Mouse (Mus musculus): ENCODE data around the gene Svip.

Gene Svip

DNA sequence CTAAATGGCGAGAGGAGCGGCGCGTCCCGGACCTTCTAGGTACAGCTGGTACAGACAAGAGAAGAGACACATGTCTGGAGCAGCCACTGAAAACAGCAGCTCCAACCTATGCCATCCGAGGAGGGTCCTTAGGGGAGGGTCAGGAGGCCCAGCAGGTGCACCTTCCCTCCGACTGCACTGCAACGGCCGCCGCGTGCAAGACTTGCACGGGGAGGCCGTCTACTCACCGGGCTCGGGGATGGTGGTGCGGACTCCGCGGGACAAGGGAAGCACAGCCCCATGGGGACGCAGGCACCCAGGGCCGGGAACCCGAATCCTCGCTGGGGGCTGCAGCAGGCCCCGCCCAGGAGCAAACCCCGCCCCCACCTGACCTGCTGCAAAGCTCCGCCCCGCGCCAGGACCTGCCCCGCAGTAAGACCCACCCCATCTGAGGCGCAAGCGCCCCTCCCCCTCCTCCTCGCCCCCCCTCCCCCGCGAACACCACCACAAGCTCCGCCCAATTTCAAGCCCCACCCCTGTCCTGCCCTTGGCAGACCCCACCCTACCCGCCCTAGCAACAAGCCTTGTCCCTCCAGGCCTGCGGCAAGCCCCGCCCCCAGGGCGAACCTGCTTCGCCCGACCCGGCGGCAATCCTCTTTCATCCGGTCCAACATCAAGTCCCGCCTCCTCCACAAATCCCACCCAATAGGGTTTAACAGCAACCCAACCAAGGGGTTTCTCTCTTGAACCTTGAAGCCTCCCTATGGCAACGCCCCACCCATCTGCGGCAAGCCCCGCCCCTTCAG lies at the start of gene Svip:
Svip (minus strand) TSS at position 508 of the 785 bp plus-strand sequence.
- DNase-seq, result peak; percentile 99

DNA sequence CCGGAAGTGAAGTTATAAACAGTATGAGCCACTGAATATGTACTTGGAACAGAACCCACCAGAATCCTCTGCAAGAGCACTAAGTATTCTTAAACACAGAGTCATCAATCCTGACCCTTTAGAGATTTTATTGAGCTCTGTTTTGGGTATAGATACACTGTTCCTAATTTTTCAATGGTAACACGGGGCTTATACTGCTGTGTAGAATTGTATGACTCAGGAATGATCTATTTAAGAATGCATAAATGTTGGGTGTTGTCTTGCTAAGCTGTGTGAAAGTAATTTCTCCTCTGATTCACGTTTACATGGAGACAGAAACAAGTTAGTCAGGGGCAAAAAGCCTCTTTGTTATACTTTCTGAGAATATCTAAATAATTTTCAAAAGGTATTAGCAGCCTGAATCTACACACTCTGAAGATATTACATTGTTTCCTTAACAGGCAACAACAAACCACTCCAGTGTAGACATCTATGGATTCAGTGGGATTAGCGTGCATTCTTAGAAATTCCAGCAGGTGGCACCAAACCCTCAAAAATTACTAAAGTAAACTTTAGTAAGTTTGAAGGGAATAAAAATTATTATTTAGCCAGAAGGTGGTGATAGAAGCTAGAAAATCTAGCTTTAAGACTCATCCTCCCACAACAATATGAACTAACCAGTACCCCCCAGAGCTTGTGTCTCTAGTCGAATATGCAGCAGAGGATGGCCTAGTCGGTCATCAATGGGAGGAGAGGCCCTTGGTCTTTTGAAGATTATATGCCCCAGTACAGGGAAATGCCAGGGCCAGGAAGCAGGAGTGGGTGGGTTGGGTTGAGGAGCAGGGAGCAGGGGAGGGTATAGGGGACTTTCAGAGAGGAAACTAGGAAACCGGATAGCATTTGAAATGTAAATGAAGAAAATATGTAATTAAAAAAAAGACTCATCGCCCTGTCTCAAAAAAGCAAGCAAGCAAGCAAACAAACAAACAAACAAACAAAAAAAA lies 32.1 kb upstream of the Svip start:
- peak; percentile 9 for DNase-seq

- no peak for DNase-seq
These were observed 18.3 kb upstream of the Svip start for GRCm38 (mm10) chr7:52024050-52024626.

- DNase-seq, result no peak
These were observed 16.2 kb upstream of the Svip start for GRCm38 (mm10) chr7:52022039-52022438.

DNA sequence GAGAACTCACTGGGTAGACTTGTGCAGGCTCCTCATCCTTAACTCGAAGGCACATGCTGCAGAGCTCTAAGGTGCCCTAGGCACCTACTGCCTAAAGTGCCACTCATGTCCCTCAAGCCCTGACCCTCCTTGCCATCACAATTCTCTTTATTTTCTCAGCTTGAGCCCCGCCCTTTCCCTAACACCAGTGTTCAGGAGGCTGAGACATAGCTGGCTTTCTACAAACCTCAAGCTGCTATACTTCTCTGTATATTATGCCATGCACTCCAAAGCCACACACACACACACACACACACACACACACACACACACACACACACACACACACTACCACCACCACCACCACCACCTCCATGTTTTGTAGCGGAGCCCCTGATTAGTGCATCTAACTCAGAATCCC lies 9.8 kb upstream of the Svip start, which contains the start of gene 1700015G11Rik:
1700015G11Rik (minus strand) TSS at position 101 of the 400 bp plus-strand sequence.
- no peak for DNase-seq

DNA sequence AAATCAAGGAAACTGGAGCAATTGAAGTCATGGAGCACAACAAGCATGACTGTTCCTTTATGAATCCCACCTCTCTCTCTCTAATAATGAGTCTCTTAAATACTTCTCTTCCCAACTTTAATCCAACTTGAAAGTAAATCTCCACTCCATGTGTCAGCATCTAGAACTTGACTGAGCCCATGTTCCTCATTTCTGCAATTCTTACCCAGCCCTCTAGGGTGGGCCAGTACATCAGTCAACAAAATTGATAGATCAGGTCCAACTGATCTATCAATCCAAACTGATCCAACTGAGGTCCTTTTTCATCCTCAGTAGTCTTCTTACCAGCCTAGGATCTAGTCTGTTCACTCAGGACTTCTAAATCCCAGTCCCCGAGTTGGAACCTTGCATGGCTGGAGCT lies 9.4 kb upstream of the Svip start:
- DNase-seq, result no peak

GRCm38 (mm10) chr7:52013457-52013856 lies 7.6 kb upstream of the Svip start:
- no peak for DNase-seq

- no peak for DNase-seq
These were observed 1.3 kb upstream of the Svip start for GRCm38 (mm10) chr7:52007138-52007537.

GRCm38 (mm10) chr7:52006296-52006630 lies 445 bp upstream of the Svip start:
- DNase-seq, result no peak

- peak; percentile 73 for DNase-seq
These were observed 14.8 kb downstream of the Svip start for GRCm38 (mm10) chr7:51991020-51991419.

GRCm38 (mm10) chr7:51986909-51987308 lies 18.9 kb downstream of the Svip start:
- DNase-seq, result peak; percentile 32

- DNase-seq, result no peak
These were observed 20.1 kb downstream of the Svip start for GRCm38 (mm10) chr7:51985763-51986162.

GRCm38 (mm10) chr7:51982303-51982702 lies 23.5 kb downstream of the Svip start:
- peak; percentile 38 for DNase-seq

GRCm38 (mm10) chr7:51979271-51979670 lies 26.5 kb downstream of the Svip start:
- peak; percentile 44 for DNase-seq

DNA sequence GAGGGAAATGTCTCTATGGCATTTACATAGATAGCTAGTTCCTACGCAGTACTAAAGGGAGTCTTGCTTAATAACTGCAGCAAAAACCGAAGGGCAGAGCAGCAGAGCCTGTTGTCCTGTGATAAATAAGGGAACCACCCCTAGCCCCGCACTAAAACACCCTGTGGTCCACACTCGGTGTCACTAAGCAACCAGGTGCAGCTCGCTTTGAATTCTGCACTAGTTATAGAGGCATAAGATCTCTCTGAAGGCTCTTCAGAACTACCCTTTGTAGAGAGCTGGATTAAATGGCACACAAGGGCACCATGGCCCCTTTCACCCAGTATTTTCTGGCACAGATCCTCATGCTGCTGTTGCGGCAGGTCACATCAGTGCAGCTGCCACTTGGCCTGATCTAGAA lies 30.6 kb downstream of the Svip start:
- DNase-seq, result no peak

GRCm38 (mm10) chr7:51973526-51973925 lies 32.3 kb downstream of the Svip start:
- DNase-seq, result no peak

- DNase-seq, result no peak
These were observed 32.7 kb downstream of the Svip start for GRCm38 (mm10) chr7:51973091-51973490.

DNA sequence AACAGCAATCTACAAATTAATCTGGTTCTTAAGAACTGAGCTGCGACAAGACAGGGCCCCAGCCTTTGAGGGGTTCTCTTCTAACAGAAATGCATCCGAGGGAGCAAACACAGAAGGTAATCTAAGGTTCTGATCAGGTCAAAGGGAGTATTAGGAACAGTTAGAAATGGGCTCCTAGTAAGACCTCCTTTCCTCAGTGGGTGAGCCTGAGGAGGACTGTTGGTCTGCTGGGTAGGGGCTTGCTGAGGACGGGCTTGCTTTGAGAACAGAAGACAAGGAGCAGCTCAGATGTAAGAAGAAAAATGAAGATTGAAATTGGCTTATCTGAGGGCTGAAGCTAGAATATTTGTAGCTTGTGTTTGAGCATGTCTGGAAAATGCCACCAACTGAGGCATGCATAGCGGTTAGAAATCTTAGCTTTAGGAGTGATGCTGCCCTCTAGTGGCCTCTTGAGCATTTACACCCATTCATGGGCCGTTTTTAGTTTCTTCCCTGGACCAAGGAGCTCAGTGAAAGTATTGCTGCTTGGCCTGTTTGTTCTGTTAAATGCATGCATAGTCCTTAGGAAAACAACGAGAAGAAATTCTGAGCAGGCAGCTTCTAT lies 33.5 kb downstream of the Svip start:
- peak; percentile 24 for DNase-seq

DNA sequence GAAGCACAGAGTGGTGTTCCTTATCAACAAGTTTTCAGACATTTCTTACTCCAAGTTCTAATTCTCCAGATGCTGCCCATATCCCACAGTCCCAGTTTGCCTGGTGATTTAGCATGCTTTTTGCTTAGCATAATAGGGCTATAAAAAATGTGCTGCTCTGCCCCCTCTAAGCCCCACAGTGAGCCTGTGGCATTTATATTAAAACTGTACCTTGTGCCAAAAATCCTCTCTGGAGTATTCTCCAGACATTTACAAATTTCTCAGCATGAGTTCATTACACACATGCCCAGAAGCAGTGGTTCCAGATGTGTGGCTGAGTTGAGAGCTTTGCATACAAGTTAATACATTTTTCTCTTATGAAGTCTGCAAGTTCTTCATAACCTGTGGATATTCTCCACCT lies 36.4 kb downstream of the Svip start:
- no peak for DNase-seq

DNA sequence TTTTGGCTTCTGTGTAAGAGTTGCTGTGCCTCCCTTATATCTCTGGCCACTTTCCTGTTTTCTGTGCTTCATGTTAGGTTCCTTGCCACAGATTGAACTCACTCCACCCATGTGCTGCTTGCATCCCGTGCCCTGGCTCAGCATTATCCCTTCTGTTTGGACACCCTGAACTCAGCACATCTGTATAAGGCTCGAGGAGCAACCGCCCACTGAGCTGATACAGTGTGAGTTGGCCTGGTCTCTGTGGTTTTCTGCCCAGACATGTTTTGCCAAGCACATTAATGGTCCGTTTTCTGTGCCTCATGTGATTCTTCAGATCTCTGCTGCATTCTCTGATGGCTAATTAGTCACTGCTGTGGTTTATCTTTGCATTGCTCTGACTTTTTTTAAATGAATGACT lies 38.2 kb downstream of the Svip start:
- DNase-seq, result no peak

DNA sequence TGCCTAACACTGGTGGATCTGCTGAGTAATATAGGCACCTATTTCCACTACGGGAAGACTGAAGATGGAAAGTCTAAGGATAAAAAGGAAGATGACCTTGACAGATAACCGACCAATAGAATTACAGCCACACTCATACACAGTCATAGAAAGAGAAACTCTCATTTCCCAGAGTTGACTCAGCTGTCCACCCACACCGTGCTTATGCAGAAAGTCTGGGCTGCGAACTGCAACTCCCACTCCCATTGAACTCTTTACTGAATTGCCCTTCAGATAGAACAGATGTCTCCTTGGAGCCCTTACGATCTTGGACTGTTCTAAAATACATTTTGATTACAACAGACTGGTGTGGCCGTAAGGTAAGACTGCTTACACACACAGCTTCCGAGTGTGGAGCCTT lies 41.1 kb downstream of the Svip start:
- DNase-seq, result no peak

DNA sequence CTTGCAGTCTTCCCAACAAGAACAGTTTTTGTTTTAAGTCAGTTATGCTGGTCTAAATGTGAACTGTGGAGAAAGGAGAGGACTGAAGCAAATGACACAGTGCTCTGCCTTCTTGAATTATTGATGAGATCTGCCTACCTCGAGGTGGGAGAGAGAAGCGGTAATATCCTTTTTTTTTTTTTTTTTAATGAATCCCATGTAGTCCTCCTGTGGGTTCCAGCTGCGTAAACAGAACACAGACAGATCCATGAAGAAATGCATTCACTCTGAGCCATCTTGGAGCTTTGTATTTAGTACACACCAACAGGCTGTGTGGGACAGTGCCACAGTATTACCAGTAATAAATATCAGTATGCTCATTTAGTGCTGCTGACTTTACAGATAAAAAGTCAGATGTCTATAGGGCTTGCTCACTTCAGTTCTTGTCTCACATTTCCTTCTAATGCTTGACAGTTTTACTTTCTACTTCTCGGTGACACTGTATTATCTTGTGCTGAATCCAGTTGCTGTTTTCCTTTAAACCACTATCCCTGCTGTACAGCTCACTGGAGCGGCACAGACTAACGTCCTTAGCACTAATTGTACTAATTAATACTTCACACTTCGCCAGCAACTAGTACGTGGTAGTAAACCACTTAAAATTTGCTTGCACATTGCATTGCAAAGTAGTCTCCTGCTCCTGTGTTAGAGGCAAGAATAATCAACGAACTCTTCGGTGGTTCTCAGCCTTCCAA lies 43.4 kb downstream of the Svip start:
- no peak for DNase-seq
